Mouse (Mus musculus) thymus, postnatal 14 days (tissue): ENCODE data around the gene Cfdp1.

Experiments
- DNase-seq: peaks from one replicate; pipeline ENCODE4 v3.0.0; 2021

Gene Cfdp1

GRCm38 (mm10) chr8:111789200-111789599, 64.9 kb downstream of the Cfdp1 start:
- no peak for DNase-seq

- DNase-seq = no peak
These were observed 65.6 kb downstream of the Cfdp1 start for GRCm38 (mm10) chr8:111788497-111788896.

- no peak for DNase-seq
These were observed 66.0 kb downstream of the Cfdp1 start for GRCm38 (mm10) chr8:111788085-111788484.

- DNase-seq = no peak
These were observed 66.4 kb downstream of the Cfdp1 start for GRCm38 (mm10) chr8:111787683-111788082.

- DNase-seq = no peak
These were observed 67.1 kb downstream of the Cfdp1 start for GRCm38 (mm10) chr8:111786701-111787588.

- DNase-seq = no peak
These were observed 68.0 kb downstream of the Cfdp1 start for GRCm38 (mm10) chr8:111786116-111786515.

GRCm38 (mm10) chr8:111782671-111783394, 71.3 kb downstream of the Cfdp1 start:
- no peak for DNase-seq

GRCm38 (mm10) chr8:111782161-111782560, 71.9 kb downstream of the Cfdp1 start:
- DNase-seq = no peak

GRCm38 (mm10) chr8:111780697-111781424, 73.2 kb downstream of the Cfdp1 start:
- DNase-seq = no peak

GRCm38 (mm10) chr8:111779690-111780089, 74.4 kb downstream of the Cfdp1 start:
- no peak for DNase-seq

GRCm38 (mm10) chr8:111778801-111779200, 75.3 kb downstream of the Cfdp1 start:
- DNase-seq = no peak

- no peak for DNase-seq
These were observed 77.6 kb downstream of the Cfdp1 start for GRCm38 (mm10) chr8:111776492-111776891.

GRCm38 (mm10) chr8:111775766-111776165, 78.3 kb downstream of the Cfdp1 start:
- no peak for DNase-seq

GRCm38 (mm10) chr8:111773476-111773875, 80.6 kb downstream of the Cfdp1 start:
- no peak for DNase-seq

- DNase-seq = no peak
These were observed 81.0 kb downstream of the Cfdp1 start for GRCm38 (mm10) chr8:111773057-111773456.

- DNase-seq = no peak
These were observed 82.0 kb downstream of the Cfdp1 start for GRCm38 (mm10) chr8:111772083-111772482.

GRCm38 (mm10) chr8:111771625-111772020, 82.5 kb downstream of the Cfdp1 start:
- DNase-seq = no peak

- DNase-seq = no peak
These were observed 83.0 kb downstream of the Cfdp1 start for GRCm38 (mm10) chr8:111770958-111771624.

- no peak for DNase-seq
These were observed 84.2 kb downstream of the Cfdp1 start for GRCm38 (mm10) chr8:111769764-111770428.

GRCm38 (mm10) chr8:111769296-111769695, 84.8 kb downstream of the Cfdp1 start:
- no peak for DNase-seq

- no peak for DNase-seq
These were observed 85.4 kb downstream of the Cfdp1 start for GRCm38 (mm10) chr8:111768651-111769050.

- DNase-seq = no peak
These were observed 88.5 kb downstream of the Cfdp1 start for GRCm38 (mm10) chr8:111765616-111766015.
